Mouse (Mus musculus) liver, embryonic 15.5 days (tissue): ENCODE results near the gene Wwox. TPM values are rescaled to one million over a fixed set of nuclear protein-coding genes. Genes with fewer than 3 reads are reported as not detected.

Experiments used
- ATAC-seq: fragments of 200-750 bp; cut with Nextera tagmentation; 2 replicates; pipeline ENCODE4 v1.8.0; 2017; ENCODE audit warnings: moderate number of reproducible peaks, mild to moderate bottlenecking, moderate library complexity; ENCODE audit not compliant: insufficient read depth
- H3K27ac ChIP-seq: fragments of 300-500 bp; sonication (generic); replicated peaks from 2 replicates; pipeline ENCODE4 v1.5.1; 2015; ENCODE audit warnings: mild to moderate bottlenecking, inconsistent platforms
- H3K27me3 ChIP-seq: fragments of 300-500 bp; sonication (generic); 2 replicates; pipeline ENCODE4 v1.6.1; 2015; ENCODE audit warnings: mild to moderate bottlenecking, inconsistent platforms
- H3K36me3 ChIP-seq: fragments of 300-500 bp; sonication (generic); replicated peaks from 2 replicates; pipeline ENCODE4 v1.6.1; 2015; ENCODE audit warnings: moderate library complexity, mild to moderate bottlenecking, inconsistent platforms
- H3K4me1 ChIP-seq: fragments of 300-500 bp; sonication (generic); replicated peaks from 2 replicates; pipeline ENCODE4 v1.6.1; 2015; ENCODE audit warnings: inconsistent platforms
- H3K4me2 ChIP-seq: fragments of 300-500 bp; sonication (generic); 2 replicates; pipeline ENCODE4 v1.6.1; 2015; ENCODE audit warnings: moderate library complexity, mild to moderate bottlenecking, inconsistent platforms
- H3K4me3 ChIP-seq: fragments of 300-500 bp; sonication (generic); replicated peaks from 2 replicates; pipeline ENCODE4 v1.5.1; 2015; ENCODE audit warnings: mild to moderate bottlenecking, inconsistent platforms
- H3K9ac ChIP-seq: fragments of 300-500 bp; sonication (generic); 2 replicates; pipeline ENCODE4 v1.6.1; 2015; ENCODE audit warnings: moderate library complexity, mild to moderate bottlenecking, inconsistent platforms
- H3K9me3 ChIP-seq: fragments of 300-500 bp; sonication (generic); replicated peaks from 2 replicates; pipeline ENCODE4 v1.6.1; 2016; ENCODE audit warnings: inconsistent platforms
- WGBS: fragments of 180-500 bp; shearing (Covaris S2); methylation state at CpG from one replicate; pipeline ENCODE4 v1.1.7; 2015; ENCODE audit warnings: mixed read lengths; ENCODE audit not compliant: insufficient replicate concordance; 5-methylcytosine and 5-hydroxymethylcytosine counted together
- polyA plus RNA-seq: library from polyadenylated mRNA; unstranded; fragments of >200 nt; fragmentation: Nextera tagmentation; extraction: Ambion mirVana; gene quantifications from 2 replicates; pipeline ENCODE4 v1.2.1, GENCODE M21; 2015

The Wwox gene
- polyA plus RNA-seq, 1 experiment from 2014 or later: 3.5 TPM

DNA sequence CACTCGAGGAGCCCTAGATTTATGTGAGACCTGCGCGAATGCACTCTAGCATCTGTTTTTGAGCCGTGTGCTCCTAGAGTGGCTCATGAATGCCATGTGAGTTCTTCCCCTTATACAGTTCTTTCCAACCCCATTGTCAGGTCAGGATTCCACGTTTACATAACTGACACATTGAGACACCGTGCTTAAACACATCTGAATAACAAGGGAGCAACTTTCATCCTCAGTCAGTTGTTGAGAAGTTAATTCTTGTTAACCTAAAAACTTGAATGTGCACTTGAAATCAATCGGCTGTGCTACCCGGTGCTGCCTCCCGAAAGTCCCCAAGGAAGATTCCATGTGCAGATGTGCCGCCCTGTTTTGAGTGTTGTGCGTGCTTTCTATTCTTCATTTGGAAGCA is 249.3 kb downstream of the Wwox start:
- Histone ChIP-seq H3K9ac (no peak overlapping the region), H3K4me1 (no peaks in the 10 kb centered on the region), H3K27me3 (no peaks in the 10 kb centered on the region), H3K4me2 (no peak overlapping the region), H3K9me3 (no peaks in the 10 kb centered on the region), H3K27ac (no peak overlapping the region), H3K4me3 (no peak overlapping the region), H3K36me3 (no peaks in the 10 kb centered on the region)
- 74% methylated on average over 11 of the region's 11 CpGs for WGBS
- no peak for ATAC-seq

DNA sequence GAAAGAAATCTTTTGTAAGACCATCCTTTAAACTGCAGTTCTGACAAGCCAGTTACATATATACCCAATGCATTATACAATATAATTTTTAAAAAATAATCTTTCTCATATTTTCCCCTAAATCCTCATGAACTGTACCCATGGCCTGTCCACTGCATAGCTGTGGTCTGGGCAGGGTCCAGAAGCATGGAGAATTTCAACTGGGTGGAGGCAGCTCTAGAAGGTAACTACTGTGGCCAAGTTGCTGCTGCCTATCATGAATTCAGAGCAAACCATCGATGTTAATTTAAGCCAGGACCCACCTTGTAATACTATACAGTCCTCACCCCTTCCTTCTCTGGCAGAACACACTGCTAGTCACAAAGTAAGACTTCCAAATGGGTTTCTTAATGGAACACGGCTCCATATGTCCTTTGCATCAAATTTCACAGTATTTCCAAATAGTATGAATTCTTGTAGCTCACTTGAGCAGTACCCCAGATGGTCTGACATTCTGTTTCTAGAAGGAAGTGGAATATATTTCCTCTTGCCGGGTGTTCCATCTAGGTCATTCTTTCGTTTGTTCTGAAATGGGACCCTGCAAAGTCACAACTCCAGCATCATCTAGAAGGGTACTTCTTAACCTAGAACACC is 255.2 kb downstream of the Wwox start:
- 54% methylated on average over 4 of the region's 4 CpGs for WGBS
- no peak overlapping the region for H3K27ac ChIP-seq
- no peaks in the 10 kb centered on the region for H3K9me3 ChIP-seq
- no peaks in the 10 kb centered on the region for H3K4me1 ChIP-seq
- no peaks in the 10 kb centered on the region for H3K36me3 ChIP-seq
- no peaks in the 10 kb centered on the region for H3K27me3 ChIP-seq
- no peak overlapping the region for H3K9ac ChIP-seq
- no peak for ATAC-seq
- no peak overlapping the region for H3K4me2 ChIP-seq
- no peak overlapping the region for H3K4me3 ChIP-seq

DNA sequence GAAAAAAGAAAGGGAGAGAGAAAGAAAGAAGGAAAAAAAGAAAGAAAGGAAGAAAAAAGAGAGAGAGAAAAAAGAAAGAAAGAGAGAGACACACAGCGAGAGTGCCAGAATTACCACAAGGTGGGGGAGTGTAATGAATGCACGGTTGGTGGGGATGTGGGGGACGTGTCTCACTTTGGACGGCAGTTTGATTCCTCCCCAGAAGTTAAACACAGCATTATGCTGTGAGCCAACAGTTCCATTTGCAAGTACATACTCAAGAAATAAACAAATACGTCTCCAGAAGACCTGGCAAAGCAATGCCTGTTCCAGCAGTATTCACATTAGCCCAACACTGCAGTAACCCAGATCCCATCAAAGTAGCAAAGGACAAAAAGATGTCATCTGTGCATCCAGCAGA is 264.1 kb downstream of the Wwox start:
- WGBS: 74% methylated on average over 5 of the region's 5 CpGs
- Histone ChIP-seq H3K27ac (no peak overlapping the region), H3K4me2 (no peak overlapping the region), H3K9me3 (no peaks in the 10 kb centered on the region), H3K27me3 (no peaks in the 10 kb centered on the region), H3K36me3 (no peaks in the 10 kb centered on the region), H3K4me3 (no peak overlapping the region), H3K9ac (no peak overlapping the region), H3K4me1 (no peaks in the 10 kb centered on the region)
- ATAC-seq: no peak

DNA sequence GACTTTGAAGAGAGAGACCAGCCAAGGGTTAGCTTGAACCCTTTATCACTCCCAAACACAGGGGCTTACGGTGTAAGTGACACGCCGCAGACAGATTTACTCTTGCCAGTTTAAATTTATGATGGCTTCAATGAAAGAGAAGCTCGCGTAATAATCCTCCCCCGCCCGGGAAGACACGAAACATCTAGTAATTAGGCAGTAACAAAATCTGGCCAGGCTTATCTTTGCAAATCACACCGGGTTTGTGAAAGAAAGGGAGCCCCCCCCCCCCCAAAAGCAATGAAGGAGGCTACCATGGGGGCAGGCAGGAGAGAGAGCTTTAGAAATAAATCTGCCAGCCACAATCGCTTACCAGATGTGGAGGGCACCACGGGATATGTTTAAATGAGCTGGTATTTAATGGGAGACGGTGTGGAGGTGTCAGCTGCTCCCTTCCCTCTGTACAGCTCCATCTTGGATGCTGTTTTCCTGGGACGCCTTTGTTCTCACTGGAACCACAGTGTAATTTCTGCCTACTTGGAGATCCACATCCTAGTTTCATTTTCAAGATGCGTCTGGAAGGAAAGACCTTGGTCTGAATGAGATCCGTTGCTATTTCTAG is 268.2 kb downstream of the Wwox start:
- Histone ChIP-seq H3K9ac (no peak overlapping the region), H3K4me1 (no peaks in the 10 kb centered on the region), H3K9me3 (no peaks in the 10 kb centered on the region), H3K4me3 (no peak overlapping the region), H3K27me3 (no peaks in the 10 kb centered on the region), H3K27ac (no peak overlapping the region), H3K36me3 (no peaks in the 10 kb centered on the region), H3K4me2 (no peak overlapping the region)
- 38% methylated on average over 15 of the region's 15 CpGs for WGBS
- no peak for ATAC-seq

DNA sequence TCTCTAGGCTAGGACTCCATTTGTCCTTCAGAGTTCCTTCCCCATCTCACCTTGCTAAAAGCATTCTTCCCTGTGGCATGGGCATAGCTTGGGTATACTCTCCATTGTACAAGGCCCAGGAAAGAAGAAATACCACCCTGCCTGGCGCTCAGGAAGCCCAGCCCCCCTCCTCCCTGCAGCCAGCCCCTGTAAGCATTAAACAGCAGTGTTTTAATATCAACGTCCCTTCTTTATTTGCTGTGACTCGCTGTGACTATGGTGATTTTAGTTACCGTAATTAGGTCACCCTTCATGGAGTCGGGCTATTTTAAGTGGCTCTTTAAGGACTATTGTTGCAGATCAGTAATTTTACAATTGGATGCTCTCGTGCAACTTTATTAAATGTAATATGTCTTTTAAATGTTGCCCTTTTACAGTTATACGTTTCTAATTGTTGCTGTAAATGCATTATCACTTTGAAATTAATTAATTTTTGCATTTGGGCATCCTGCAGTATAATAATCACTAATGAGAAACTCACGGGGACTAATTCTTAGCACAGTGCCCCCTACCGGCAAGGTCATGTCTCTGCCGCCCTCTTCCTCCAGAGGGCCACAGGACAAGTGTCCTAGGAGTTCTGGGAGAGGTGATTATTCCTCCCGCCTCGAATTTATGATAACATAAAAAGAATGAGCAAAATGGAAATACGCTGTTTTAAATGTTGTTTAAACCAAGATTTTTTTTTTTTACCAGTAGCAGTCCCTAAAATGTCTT is 276.0 kb downstream of the Wwox start:
- 52% methylated on average over 13 of the region's 13 CpGs for WGBS

DNA sequence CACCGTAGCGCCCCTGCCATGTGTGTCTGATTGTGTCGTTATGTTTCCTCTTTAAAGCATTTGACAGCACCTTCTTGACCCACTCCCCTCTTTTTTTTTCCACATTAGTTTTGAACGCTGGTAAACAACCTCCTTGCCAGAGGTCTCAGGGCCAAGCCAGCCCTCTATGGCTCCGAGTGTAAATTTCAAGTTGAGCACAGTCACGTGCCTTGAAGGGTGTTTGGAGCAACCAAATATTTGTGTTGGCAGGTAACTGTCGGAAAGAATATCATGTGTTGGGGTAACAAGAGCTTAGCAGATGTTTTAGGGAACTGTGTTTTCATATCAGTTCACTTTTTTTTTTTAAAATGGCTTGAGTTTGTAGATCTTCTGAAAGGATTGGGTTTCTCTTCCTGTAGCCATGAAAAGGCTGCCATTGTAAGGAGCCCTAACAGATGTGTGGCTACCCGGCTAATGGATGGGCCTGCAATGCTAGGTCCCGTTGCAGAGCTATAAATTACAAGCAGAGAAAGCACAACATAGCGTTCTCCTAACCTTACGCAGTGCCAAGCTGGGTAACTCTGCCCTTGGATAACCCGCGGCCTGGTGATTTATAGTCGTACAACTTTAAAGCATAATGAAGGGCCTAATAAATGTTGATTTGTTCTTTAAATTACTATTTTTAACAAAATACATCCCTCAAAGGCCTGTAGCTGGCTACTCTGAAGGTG is 277.2 kb downstream of the Wwox start:
- H3K4me1 ChIP-seq: no peaks in the 10 kb centered on the region
- H3K4me2 ChIP-seq: no peak overlapping the region
- WGBS: 68% methylated on average over 14 of the region's 14 CpGs
- no peak overlapping the region for H3K27ac ChIP-seq
- no peaks in the 10 kb centered on the region for H3K27me3 ChIP-seq
- no peak overlapping the region for H3K9ac ChIP-seq
- ATAC-seq: no peak
- no peaks in the 10 kb centered on the region for H3K9me3 ChIP-seq
- H3K36me3 ChIP-seq: no peaks in the 10 kb centered on the region
- no peak overlapping the region for H3K4me3 ChIP-seq

More for the DNA sequence above, 276.0 kb downstream of the Wwox start:
- H3K4me2 ChIP-seq: no peak overlapping the region
- no peak for ATAC-seq
- no peaks in the 10 kb centered on the region for H3K9me3 ChIP-seq
- H3K27me3 ChIP-seq: no peaks in the 10 kb centered on the region
- no peaks in the 10 kb centered on the region for H3K36me3 ChIP-seq
- no peak overlapping the region for H3K4me3 ChIP-seq
- H3K9ac ChIP-seq: no peak overlapping the region
- no peaks in the 10 kb centered on the region for H3K4me1 ChIP-seq
- no peak overlapping the region for H3K27ac ChIP-seq

DNA sequence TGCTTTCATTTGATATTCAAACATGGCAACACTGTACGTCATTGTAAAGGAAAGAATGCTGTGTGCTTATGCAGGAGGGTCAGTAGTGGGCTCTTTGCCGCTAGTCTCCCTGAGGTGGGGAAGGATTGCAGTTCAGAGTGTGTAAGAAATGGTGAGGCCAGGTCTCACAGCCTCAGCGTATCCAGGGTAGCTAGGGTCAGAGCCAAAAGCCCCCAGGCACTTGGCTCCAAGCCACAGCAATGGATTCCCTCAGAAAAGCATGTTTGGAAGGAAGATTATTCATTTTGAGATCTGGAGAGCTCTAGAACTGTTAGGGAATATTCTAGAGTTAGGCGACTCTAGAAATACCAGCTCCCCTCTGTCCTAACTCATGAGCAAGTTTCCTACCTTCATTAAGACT is 279.4 kb downstream of the Wwox start:
- Histone ChIP-seq H3K27ac (no peak overlapping the region), H3K4me1 (no peaks in the 10 kb centered on the region), H3K9me3 (no peaks in the 10 kb centered on the region), H3K9ac (no peak overlapping the region), H3K4me2 (no peak overlapping the region), H3K27me3 (no peaks in the 10 kb centered on the region), H3K4me3 (no peak overlapping the region), H3K36me3 (no peaks in the 10 kb centered on the region)
- no peak for ATAC-seq
- 71% methylated on average over 4 of the region's 4 CpGs for WGBS

DNA sequence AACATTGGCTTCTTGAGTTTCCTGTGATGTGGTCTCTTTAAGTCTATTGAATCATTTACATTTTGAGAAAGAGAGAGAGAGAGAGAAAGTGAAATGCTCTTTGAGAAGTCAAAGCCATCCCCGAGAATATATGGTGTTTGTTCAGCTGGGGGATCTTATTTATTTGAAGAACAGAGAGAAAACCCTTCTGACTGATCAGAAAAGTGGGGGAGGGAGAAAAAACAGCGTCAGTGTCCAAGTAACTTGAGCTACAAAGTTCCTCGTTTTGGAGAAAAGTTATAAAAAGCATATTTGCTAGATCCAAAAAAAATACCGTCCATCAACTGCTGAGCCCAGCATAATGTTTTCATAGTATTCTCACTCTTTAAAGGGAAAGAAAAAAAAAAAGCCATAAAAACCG is 283.2 kb downstream of the Wwox start:
- Histone ChIP-seq H3K36me3 (no peaks in the 10 kb centered on the region), H3K27ac (no peak overlapping the region), H3K4me2 (no peak overlapping the region), H3K4me3 (no peak overlapping the region), H3K9ac (no peak overlapping the region), H3K9me3 (no peaks in the 10 kb centered on the region), H3K27me3 (no peaks in the 10 kb centered on the region), H3K4me1 (no peaks in the 10 kb centered on the region)
- 47% methylated on average over 5 of the region's 5 CpGs for WGBS
- ATAC-seq: no peak

DNA sequence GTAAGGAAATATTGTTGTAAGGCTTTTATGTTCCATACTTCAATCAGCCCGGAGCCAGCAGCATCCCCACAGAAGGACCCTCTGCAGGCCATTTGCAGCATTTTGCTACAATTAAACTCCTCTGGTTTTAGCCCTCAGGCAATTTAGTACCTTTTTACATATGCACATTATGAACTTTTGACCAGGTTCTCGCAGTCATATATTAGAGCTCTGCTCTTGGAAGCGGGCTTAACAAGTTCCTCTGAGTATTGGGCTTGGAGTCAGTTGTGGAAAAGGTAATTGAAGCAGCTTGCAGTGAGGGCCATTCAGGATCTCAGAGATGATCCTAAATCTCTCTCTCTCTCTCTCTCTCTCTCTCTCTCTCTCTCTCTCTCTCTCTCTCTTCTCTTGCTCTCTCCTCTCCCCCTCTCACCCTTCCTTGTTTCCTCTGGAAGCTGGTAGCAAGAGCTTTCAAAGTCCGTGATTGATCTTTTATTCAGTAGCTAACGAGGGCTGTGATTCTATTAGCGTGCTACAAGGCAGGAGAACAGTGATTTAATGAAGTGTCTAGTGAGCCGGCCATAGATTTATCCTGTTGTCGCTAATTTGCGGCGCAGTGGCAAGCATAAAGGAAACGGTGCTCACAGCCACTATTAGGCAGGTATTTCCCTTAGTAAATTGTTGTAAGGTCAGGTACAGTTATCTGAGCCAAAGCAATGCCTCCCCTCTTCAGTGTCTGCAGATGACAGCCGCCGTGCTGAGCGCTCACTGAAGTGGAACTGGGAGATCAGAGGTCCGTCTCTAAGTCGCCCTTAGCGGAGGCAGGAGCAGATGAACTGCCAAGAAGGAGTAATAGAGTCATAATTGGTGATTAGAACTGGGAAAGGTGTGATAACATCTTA is 292.0 kb downstream of the Wwox start:
- no peaks in the 10 kb centered on the region for H3K9me3 ChIP-seq
- 69% methylated on average over 17 of the region's 17 CpGs for WGBS
- no peak for ATAC-seq
- H3K9ac ChIP-seq: no peak overlapping the region
- no peak overlapping the region for H3K4me3 ChIP-seq
- H3K4me2 ChIP-seq: no peak overlapping the region
- H3K27me3 ChIP-seq: no peaks in the 10 kb centered on the region
- H3K36me3 ChIP-seq: no peaks in the 10 kb centered on the region
- no peak overlapping the region for H3K27ac ChIP-seq
- no peaks in the 10 kb centered on the region for H3K4me1 ChIP-seq

DNA sequence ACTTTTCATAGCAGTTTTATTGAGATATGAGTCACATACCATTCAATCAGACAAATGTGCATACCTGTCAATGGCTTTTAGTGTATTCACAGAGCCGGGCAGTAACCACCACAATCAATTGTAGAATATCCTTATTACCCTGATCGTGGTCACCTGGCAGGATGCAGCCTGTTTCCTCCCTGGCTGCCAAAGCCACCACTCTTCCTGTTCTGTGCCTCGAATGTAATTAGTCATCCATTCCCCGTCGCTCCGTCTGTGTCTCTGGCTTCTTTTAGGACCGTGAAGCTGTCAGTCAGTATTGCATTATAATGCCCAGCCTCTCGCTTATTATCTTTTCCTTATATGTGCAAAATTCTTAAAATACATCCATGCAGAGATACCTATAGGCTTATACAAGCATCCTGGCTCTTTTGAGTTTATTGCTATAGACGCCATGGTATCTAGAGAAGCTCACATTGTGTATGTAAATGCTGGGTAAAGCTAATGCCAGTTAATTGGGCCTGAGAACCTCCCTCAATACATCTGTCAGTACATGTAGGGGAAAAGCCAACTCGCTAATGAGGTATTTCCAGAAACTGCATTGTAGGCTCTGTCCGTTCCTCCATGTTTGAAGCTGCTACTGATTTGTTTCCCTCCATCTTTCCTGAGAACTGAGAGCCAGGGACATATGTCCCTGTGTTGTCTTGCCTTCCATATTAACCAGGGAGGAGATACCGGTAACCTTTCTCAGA is 303.9 kb downstream of the Wwox start:
- Histone ChIP-seq H3K4me2 (no peak overlapping the region), H3K9me3 (no peaks in the 10 kb centered on the region), H3K9ac (no peak overlapping the region), H3K27ac (no peak overlapping the region), H3K27me3 (no peaks in the 10 kb centered on the region), H3K4me3 (no peak overlapping the region), H3K4me1 (no peaks in the 10 kb centered on the region), H3K36me3 (no peaks in the 10 kb centered on the region)
- no peak for ATAC-seq
- WGBS: 18% methylated on average over 12 of the region's 12 CpGs
